Mouse (Mus musculus): ENCODE results near the gene Capn10.

The Capn10 gene

DNA sequence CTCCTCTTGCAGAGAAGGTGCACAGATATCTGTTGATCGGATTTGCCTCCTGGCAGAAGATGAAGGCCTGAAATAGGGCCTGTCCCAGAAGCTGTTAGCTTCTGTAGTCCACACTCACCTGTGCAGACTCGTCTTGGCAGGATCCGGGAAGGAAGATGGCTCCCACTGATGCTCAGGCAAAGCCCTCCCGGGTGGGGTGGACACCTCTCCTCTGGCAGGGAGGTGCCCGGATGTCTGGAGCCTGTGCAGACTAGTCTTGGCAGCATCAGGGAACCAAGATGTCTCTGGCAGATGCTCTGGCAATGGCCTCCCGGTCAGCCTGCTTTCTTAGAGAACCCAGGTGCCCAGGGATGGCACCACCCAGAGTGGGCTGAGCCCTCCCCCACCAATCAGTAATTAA lies 36.6 kb downstream of the Capn10 start:
- in situ Hi-C loops (cut with MboI; ENCODE audit: unreplicated experiment in 2 of 2): loop anchor here in 1 of 2 experiments (25.0 kb wide), 1 partner anchor 1117 kb away; no protein-coding TSS in a partner anchor

DNA sequence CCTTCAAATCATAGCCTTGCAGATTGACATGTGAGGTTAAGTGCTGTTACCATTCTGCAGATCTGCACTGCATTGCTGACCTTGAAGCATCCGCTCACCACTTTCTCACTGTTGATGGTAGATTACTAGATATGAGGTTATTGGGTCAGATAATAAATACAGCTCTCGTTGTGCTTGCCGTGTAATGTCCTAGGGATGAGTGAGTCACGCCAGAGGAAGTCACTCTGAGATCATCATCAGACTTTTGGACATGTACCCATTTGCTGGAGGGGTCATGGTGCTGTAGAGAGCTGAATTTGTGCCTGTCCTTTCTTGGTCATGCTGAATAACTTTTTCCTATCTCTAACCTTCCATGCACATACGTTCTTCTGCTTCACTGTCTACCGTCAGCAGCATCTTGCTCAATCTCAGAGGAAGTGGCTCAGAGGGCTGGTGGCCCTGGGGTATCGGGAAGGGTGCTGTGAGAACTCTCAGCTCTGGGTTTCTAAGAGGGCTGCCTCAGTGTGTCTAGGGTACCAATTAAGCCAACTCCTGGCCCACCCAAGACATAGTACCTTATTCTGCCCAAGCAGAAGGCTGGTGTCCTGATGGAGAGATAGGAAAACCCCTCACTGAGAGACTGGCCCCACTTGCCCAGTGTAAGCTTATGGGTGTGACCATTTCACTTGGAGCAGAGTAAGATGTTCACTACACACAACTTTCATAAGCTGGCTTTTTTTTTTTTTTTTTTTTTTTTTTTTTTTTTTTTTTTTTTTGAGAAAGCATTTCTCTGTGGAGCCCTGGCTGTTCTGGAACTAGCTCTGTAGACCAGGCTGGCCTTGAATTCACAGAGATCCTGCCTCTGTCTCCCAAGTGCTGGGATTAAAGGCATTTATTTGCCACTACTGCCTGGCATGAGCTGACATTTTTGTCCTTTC lies 38.0 kb downstream of the Capn10 start:
- in situ Hi-C loops (cut with MboI; ENCODE audit: unreplicated experiment in 2 of 2): loop anchor here in 1 of 2 experiments (25.0 kb wide), 1 partner anchor 1115 kb away; no protein-coding TSS in a partner anchor

DNA sequence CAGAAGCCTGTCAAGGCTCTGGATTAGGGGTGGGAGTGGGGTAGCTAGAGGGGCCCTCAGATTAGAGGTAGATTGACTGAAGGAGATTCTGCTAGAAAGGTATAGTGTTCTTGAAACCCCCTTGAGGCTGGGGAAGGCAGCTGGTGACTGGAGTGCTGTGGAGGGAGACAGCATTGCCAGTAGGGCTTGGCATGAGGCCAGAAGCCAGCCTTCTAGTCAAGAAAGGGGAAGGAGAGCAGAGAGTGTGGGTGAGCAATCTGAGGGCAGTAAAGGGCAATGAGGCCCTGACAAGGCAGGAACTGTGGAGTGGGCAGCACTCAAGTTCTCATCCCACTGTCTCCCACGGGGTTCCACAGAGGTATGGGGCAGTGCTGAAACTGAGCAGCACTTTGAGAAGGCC lies 38.7 kb downstream of the Capn10 start:
- in situ Hi-C loops (cut with MboI; ENCODE audit: unreplicated experiment in 2 of 2): loop anchor here in 1 of 2 experiments (25.0 kb wide), 1 partner anchor 1114 kb away; no protein-coding TSS in a partner anchor

DNA sequence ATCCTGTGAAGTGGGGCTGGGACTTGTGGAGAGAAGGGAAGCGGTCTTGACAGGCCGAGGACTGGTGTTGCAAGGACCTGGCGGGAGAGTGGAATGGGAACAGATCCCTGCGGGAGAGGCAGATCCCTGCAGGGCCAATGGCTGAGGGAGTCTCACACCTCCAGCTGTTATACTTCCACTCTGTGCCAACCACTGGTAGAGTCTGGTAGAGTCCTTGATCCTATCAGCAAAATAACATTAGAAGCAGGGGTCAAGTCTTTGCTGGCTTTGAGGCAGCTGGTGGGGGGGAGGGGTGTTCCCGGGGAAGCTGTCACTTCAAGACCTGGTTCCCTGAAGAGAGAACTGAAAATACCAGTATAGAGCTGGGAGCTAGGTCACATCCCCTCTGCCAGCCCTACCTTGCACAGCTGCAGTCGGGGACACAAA lies 42.0 kb downstream of the Capn10 start:
- in situ Hi-C loops (cut with MboI; ENCODE audit: unreplicated experiment in 2 of 2): no loop called here

DNA sequence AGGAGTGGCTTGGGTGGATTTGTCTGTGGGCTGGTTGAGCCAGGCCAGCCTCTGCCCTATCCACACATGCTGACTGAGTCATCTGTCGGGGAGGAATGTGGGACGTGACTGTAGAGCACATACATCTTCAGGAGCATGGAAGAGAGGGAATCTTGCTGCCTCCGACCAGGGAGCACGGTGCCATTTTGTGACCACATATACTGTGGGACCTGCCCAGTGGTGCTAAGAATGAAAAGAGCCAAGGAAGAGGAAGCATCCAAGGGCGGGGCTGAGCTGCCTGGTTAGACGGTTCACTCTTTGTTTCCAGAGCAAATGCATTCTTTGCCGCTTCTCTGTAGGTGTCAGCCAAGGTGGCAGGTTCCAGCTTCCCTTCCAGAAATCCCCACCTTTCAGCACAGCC lies 44.5 kb downstream of the Capn10 start:
- in situ Hi-C loops (cut with MboI; ENCODE audit: unreplicated experiment in 2 of 2): no loop called here

DNA sequence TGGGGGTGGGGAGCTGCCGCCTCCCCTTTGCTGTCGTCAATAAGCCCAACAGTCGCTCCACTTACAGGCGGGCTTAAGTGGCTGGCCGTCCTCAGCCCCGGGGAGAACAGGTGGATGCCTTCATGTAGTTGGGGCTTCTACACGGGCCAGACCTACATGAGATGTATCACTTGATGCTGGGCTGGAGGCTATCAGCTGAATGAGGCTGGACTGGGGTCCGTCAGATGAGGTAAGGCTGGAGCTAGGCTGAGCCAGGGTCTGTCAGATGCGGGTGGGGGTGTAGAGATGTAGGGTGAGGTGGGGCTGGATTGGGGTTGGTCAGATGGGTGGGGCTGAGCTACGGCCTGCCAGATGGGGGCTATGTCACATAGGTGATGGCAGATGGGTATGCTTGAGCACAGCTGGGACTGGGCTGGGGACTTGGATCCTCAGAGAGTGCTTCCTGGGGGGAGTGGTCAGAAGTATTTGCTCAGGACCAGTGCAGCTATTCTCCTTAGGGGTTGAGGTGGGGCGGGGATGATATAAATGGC lies 45.0 kb downstream of the Capn10 start:
- in situ Hi-C loops (cut with MboI; ENCODE audit: unreplicated experiment in 2 of 2): no loop called here

DNA sequence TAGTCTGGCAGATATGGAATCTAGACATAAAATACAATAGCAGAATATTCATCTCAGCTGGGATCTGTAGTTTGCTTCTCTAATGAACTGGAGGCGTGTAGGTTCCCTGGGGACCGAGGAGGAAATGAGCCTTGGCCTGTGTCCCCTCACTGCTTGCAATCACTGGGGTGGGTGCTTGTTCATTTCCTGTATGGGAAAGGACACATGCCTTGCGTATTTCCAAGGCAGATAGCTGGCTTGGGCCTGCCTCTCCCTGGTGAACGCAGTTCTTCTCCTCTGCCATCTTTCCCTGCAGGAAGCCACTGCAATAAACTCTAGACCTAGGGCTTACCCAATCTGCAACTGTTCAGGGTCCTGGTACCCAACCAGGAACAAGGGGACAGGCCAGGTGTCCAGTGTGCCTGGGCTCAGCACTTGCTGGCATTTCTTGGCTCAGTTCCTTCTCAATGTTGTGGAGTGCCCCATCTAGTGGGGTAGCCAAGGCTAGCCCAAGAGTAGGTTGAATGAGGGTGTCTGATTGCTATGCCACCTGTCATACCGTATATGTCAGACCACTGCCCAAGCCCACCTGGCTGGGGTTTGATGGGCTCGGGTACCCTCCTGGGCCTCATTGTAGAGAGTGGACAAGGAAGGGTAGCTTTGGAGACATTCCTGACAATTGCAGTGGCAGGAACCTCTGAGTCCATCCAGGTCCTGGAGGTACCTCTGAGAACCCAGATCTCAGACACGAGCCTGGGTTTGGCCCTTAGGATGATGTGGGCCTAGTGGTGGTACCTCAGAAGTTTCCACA lies 47.1 kb downstream of the Capn10 start:
- in situ Hi-C loops (cut with MboI; ENCODE audit: unreplicated experiment in 2 of 2): no loop called here

DNA sequence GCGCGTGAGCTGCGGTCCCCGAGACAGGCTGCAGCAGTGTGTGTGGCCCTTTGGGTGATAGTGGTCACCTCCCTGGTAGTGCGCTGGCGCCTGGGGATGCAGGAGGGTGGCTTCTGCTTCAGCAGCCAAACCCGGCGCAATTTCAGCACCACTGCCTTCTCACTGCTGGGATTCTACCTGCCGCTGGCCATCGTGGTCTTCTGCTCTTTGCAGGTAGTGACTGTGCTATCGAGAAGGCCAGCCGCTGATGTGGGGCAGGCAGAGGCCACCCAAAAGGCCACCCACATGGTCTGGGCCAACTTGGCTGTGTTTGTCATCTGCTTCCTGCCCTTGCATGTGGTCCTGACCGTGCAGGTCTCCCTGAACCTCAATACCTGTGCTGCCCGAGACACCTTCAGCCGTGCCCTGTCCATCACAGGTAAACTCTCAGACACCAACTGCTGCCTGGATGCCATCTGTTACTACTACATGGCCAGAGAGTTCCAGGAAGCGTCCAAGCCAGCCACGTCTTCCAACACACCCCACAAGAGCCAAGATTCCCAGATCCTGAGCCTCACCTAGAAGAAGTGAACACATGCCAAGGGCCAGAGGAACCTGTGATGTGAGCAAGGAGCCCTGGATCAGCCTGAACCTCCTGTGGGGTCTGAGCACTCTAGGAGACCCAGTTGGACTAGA lies 48.9 kb downstream of the Capn10 start:
- in situ Hi-C loops (cut with MboI; ENCODE audit: unreplicated experiment in 2 of 2): no loop called here

DNA sequence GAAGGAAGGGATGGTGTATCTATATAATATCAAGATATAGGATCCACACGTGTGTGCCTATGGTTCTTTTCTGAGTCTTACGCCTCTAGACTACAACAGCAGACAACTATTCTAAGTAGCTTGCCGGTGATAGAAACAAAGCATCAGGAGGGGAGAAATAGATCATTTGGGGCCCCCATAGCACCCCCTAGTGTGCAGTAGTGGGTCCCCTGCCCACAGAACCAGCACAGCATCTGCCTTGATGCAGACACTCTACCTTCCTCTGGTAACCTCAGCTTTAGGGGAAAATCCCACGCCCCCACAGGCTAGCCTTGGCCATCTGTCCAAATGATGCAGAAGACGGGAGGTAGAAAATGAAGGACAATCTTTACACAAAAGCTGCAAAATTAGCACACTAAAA lies 50.8 kb downstream of the Capn10 start:
- in situ Hi-C loops (cut with MboI; ENCODE audit: unreplicated experiment in 2 of 2): no loop called here

DNA sequence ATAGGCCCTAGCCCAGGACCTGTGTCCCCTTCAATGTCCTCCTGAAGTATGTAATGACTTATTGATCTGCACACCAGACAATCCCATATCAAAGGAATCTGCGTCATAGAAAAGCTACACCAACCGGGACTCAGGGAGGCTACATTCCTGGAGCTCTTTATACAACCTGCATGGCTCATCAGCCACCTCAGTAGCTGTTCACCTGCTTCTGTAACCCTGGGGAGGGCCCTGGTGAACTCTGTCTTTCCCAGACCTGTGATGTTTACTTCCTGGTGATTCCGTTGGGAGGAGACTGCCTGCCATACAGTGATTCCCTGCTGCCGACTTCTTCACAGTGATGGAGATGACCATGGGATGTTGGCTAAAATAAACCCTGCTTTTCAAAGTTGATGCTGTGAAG lies 54.7 kb downstream of the Capn10 start:
- in situ Hi-C loops (cut with MboI; ENCODE audit: unreplicated experiment in 2 of 2): no loop called here

DNA sequence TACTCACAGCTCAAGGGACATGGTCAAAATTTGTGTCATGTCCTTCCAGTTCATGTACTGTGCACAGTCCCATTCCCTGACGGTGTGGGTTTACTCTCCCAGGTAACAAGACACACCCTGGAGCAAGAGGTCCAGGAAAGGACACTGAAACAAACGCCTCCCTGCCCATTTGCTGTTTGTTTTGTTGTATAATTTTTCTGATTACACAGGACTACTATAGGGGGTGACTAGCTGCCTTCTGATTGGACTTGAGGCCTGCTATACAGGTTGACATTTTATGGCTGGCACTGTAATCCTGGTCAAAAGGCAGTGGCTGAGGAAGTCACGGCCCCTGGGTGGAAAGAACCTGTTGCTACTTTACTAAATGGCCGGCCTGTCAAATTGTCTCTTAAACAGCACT lies 55.7 kb downstream of the Capn10 start:
- in situ Hi-C loops (cut with MboI; ENCODE audit: unreplicated experiment in 2 of 2): no loop called here

DNA sequence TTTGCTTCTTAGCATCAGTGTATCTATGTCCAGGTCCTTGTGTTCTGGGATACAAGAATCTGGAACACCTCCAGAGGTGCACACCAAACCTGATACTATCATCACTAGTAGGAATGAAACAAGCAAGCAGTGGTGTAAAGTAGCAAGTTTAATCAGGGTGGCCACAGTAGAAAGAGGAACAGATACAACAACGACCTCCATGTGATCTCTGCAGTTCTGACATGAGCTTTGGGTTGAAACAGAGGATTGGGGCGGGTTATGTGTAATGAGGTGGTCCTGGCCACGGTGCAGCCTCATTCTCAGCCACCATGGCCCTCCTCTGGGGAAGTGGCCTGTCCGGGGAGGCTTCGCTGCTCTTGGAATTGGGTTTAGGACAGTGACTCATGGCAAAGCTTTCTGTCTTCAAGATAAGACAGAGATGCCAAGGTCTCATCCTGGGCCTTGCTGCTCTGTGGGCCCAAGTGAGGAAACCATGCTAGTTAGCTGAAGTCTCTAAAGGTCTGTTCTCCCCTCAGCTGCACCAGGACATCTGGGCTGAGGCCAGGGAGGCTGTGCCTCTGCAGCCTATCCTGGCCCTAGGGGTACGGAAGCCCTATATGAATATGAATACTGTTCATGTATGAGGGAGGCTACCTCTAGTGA lies 58.2 kb downstream of the Capn10 start:
- in situ Hi-C loops (cut with MboI; ENCODE audit: unreplicated experiment in 2 of 2): no loop called here

DNA sequence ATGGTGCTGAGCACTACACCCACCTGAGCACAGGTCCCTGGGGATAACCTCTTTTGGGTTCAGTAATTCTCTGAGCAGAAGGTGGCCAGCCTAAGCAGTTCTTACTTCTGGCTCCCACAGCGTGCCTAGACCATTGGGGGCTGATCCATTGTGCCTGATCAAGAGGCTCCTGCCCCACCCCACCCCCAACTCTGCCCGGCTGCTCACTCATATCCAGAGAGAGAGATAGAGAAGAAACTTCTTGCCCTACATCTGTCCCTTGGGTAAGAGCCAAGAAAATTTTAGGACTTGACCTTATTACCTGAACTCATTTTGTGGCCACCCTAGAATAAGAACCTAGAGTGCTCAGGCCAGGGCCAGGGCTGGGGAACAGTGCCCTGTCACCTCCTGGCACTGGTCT lies 58.7 kb downstream of the Capn10 start:
- in situ Hi-C loops (cut with MboI; ENCODE audit: unreplicated experiment in 2 of 2): no loop called here
